Mouse (Mus musculus) intestine, embryonic 14.5 days (tissue): ENCODE data around the gene Ntng2. TPM values are rescaled to one million over a fixed set of nuclear protein-coding genes. Genes with fewer than 3 reads are reported as not detected.

Source experiments
- ATAC-seq: fragments of 200-750 bp; cut with Nextera tagmentation; replicated peaks from 2 replicates; pipeline ENCODE4 v1.8.0; 2017; ENCODE audit warnings: low read depth, moderate number of reproducible peaks, moderate TSS enrichment, moderate library complexity; ENCODE audit not compliant: low FRiP score, low TSS enrichment
- DNase-seq: peaks from one replicate; pipeline ENCODE4 v3.0.0-alpha.2; 2018; ENCODE audit warnings: low spot score
- H3K27ac ChIP-seq: fragments of 300-500 bp; sonication (generic); 2 replicates; pipeline ENCODE4 v1.5.1; 2014; ENCODE audit warnings: low read depth, mild to moderate bottlenecking, control low read depth
- H3K27me3 ChIP-seq: fragments of 300-500 bp; sonication (generic); replicated peaks from 2 replicates; pipeline ENCODE4 v1.6.1; 2014; ENCODE audit warnings: low read length, control low read depth; ENCODE audit not compliant: control insufficient read depth, insufficient read depth
- H3K36me3 ChIP-seq: fragments of 300-500 bp; sonication (generic); 2 replicates; pipeline ENCODE4 v1.6.1; 2014; ENCODE audit warnings: low read length, control low read depth; ENCODE audit not compliant: control insufficient read depth, insufficient read depth
- H3K4me1 ChIP-seq: fragments of 300-500 bp; sonication (generic); replicated peaks from 2 replicates; pipeline ENCODE4 v1.6.1; 2014; ENCODE audit warnings: low read length, control low read depth, mixed read lengths; ENCODE audit not compliant: control insufficient read depth, insufficient read depth
- H3K4me2 ChIP-seq: fragments of 300-500 bp; sonication (generic); 2 replicates; pipeline ENCODE4 v1.6.1; 2014; ENCODE audit warnings: low read length
- H3K4me3 ChIP-seq: fragments of 300-500 bp; sonication (generic); 2 replicates; pipeline ENCODE4 v1.5.1; 2014; ENCODE audit warnings: low read depth, low read length, control low read depth, mixed read lengths
- H3K9ac ChIP-seq: fragments of 300-500 bp; sonication (generic); 2 replicates; pipeline ENCODE4 v1.6.1; 2014; ENCODE audit warnings: mild to moderate bottlenecking, low read length
- H3K9me3 ChIP-seq: fragments of 300-500 bp; sonication (generic); 2 replicates; pipeline ENCODE4 v1.6.1; 2016; ENCODE audit warnings: low read length, control low read depth; ENCODE audit not compliant: control insufficient read depth
- WGBS: fragments of 180-500 bp; shearing (Covaris S2); extraction: QIAGEN DNeasy Blood & Tissue Kit; methylation state at CpG from one replicate; pipeline ENCODE4 v1.1.7; 2014; 5-methylcytosine and 5-hydroxymethylcytosine counted together
- polyA plus RNA-seq: library from polyadenylated mRNA; unstranded; fragments of >200 nt; fragmentation: Nextera tagmentation; extraction: Ambion mirVana; gene quantifications from 2 replicates; pipeline ENCODE4 v1.2.1, GENCODE M21; 2014

Gene Ntng2
- polyA plus RNA-seq, 1 experiment from 2014 or later, result 0.14 TPM

GRCm38 (mm10) chr2:29191216-29192215, 61.3 kb downstream of the Ntng2 start:
- WGBS, result 69% methylated on average over 10 of the region's 10 CpGs
- no peak overlapping the region for H3K4me2 ChIP-seq
- no peak overlapping the region for H3K27ac ChIP-seq
- no peak overlapping the region for H3K4me3 ChIP-seq
- no peak for DNase-seq
- no peaks in the 10 kb centered on the region for H3K36me3 ChIP-seq
- no peaks in the 10 kb centered on the region for H3K4me1 ChIP-seq
- peaks cover 11% of the 10 kb centered on the region for H3K27me3 ChIP-seq
- H3K9ac ChIP-seq, result no peak overlapping the region
- ATAC-seq, result no peak
- H3K9me3 ChIP-seq, result no peaks in the 10 kb centered on the region

GRCm38 (mm10) chr2:29190392-29190791, 62.4 kb downstream of the Ntng2 start:
- Histone ChIP-seq H3K4me3 (no peak overlapping the region), H3K9ac (no peak overlapping the region), H3K9me3 (no peaks in the 10 kb centered on the region), H3K27me3 (peaks cover under 1% of the 10 kb centered on the region; the same call in 1 of the 2 replicates), H3K4me2 (no peak overlapping the region), H3K4me1 (no peaks in the 10 kb centered on the region), H3K27ac (no peak overlapping the region), H3K36me3 (no peaks in the 10 kb centered on the region)
- DNase-seq (no peak), ATAC-seq (no peak)
- WGBS, result 85% methylated on average over 7 of the region's 7 CpGs

GRCm38 (mm10) chr2:29186209-29186608, 66.6 kb downstream of the Ntng2 start:
- H3K36me3 ChIP-seq, result peaks cover 6% of the 10 kb centered on the region
- 49% methylated on average over 6 of the region's 6 CpGs for WGBS
- H3K9ac ChIP-seq, result no peak overlapping the region
- no peaks in the 10 kb centered on the region for H3K9me3 ChIP-seq
- ATAC-seq (no peak), DNase-seq (no peak)
- H3K4me2 ChIP-seq, result no peak overlapping the region
- H3K4me1 ChIP-seq, result no peaks in the 10 kb centered on the region
- H3K4me3 ChIP-seq, result no peak overlapping the region
- H3K27me3 ChIP-seq, result no peaks in the 10 kb centered on the region
- H3K27ac ChIP-seq, result no peak overlapping the region

- ATAC-seq (no peak), DNase-seq (no peak)
- Histone ChIP-seq H3K4me1 (no peaks in the 10 kb centered on the region), H3K4me2 (no peak overlapping the region), H3K27ac (no peak overlapping the region), H3K27me3 (no peaks in the 10 kb centered on the region), H3K36me3 (peaks cover 34% of the 10 kb centered on the region), H3K4me3 (no peak overlapping the region), H3K9me3 (no peaks in the 10 kb centered on the region), H3K9ac (no peak overlapping the region)
- 35% methylated on average over 6 of the region's 6 CpGs for WGBS
These were observed 69.4 kb downstream of the Ntng2 start for GRCm38 (mm10) chr2:29183266-29183924.

GRCm38 (mm10) chr2:29181111-29181510, 71.7 kb downstream of the Ntng2 start:
- WGBS, result 82% methylated on average over 2 of the region's 2 CpGs
- H3K9ac ChIP-seq, result no peak overlapping the region
- ATAC-seq (no peak), DNase-seq (no peak)
- H3K36me3 ChIP-seq, result peaks cover 57% of the 10 kb centered on the region
- H3K27ac ChIP-seq, result no peak overlapping the region
- H3K27me3 ChIP-seq, result no peaks in the 10 kb centered on the region
- no peaks in the 10 kb centered on the region for H3K4me1 ChIP-seq
- H3K4me3 ChIP-seq, result no peak overlapping the region
- no peak overlapping the region for H3K4me2 ChIP-seq
- H3K9me3 ChIP-seq, result no peaks in the 10 kb centered on the region

GRCm38 (mm10) chr2:29179810-29180209, 73.0 kb downstream of the Ntng2 start:
- Histone ChIP-seq H3K9ac (no peak overlapping the region), H3K27ac (no peak overlapping the region), H3K27me3 (no peaks in the 10 kb centered on the region), H3K4me2 (no peak overlapping the region), H3K4me1 (no peaks in the 10 kb centered on the region), H3K9me3 (no peaks in the 10 kb centered on the region), H3K4me3 (no peak overlapping the region), H3K36me3 (peaks cover 68% of the 10 kb centered on the region)
- DNase-seq, result no peak
- no peak for ATAC-seq
- WGBS, result 87% methylated on average over 4 of the region's 4 CpGs

GRCm38 (mm10) chr2:29174887-29175286, 77.9 kb downstream of the Ntng2 start:
- DNase-seq (no peak), ATAC-seq (no peak)
- Histone ChIP-seq H3K36me3 (peaks cover 95% of the 10 kb centered on the region), H3K4me1 (no peaks in the 10 kb centered on the region), H3K27ac (no peak overlapping the region), H3K27me3 (no peaks in the 10 kb centered on the region), H3K4me3 (no peak overlapping the region), H3K9ac (no peak overlapping the region), H3K4me2 (no peak overlapping the region), H3K9me3 (no peaks in the 10 kb centered on the region)
- WGBS, result 78% methylated on average over 3 of the region's 3 CpGs

GRCm38 (mm10) chr2:29168067-29168466, 84.7 kb downstream of the Ntng2 start:
- WGBS, result 91% methylated on average over 5 of the region's 5 CpGs
- Histone ChIP-seq H3K4me1 (no peaks in the 10 kb centered on the region), H3K9ac (no peak overlapping the region), H3K27ac (no peak overlapping the region), H3K4me2 (no peak overlapping the region), H3K27me3 (no peaks in the 10 kb centered on the region), H3K9me3 (no peaks in the 10 kb centered on the region), H3K4me3 (no peak overlapping the region), H3K36me3 (peaks cover 73% of the 10 kb centered on the region)
- ATAC-seq (no peak), DNase-seq (no peak)
